Mouse (Mus musculus): ENCODE results near the gene Myh7b. TPM values are rescaled to one million over a fixed set of nuclear protein-coding genes. Genes with fewer than 3 reads are reported as not detected.

Myh7b gene
- not detected for polyA plus RNA-seq (2014; fragmentation: Illumina TruSeq; extraction: RNeasy Lipid Tissue Mini Kit (QIAGEN cat#74804); ENCODE audit: low read depth, low replicate concordance)

GRCm38 (mm10) chr2:155610978-155611377 lies at the start of gene Myh7b:
Gene Myh7b (plus strand): TSS chr2:155611212.

GRCm38 (mm10) chr2:155592137-155592853 lies 18.7 kb upstream of the Myh7b start, which contains the start of gene Gss:
Gene Gss (minus strand): TSS chr2:155592810.

Other genes starting within 250 kb of the Myh7b start
- 153 TPM for gene Trp53inp2, start 230.2 kb upstream of the Myh7b start, polyA plus RNA-seq (2014; fragmentation: Illumina TruSeq; extraction: RNeasy Lipid Tissue Mini Kit (QIAGEN cat#74804); ENCODE audit: low read depth, low replicate concordance)
- 31.2 TPM for gene Ncoa6, start 137.3 kb upstream of the Myh7b start, polyA plus RNA-seq (2014; fragmentation: Illumina TruSeq; extraction: RNeasy Lipid Tissue Mini Kit (QIAGEN cat#74804); ENCODE audit: low read depth, low replicate concordance)
- gene Acss2, start 93.3 kb upstream of the Myh7b start, polyA plus RNA-seq (2014; fragmentation: Illumina TruSeq; extraction: RNeasy Lipid Tissue Mini Kit (QIAGEN cat#74804); ENCODE audit: low read depth, low replicate concordance): 73.7 TPM
- gene Ggt7, start 93.0 kb upstream of the Myh7b start, polyA plus RNA-seq (2014; fragmentation: Illumina TruSeq; extraction: RNeasy Lipid Tissue Mini Kit (QIAGEN cat#74804); ENCODE audit: low read depth, low replicate concordance): not detected
- gene Gss, start 18.4 kb upstream of the Myh7b start, polyA plus RNA-seq (2014; fragmentation: Illumina TruSeq; extraction: RNeasy Lipid Tissue Mini Kit (QIAGEN cat#74804); ENCODE audit: low read depth, low replicate concordance): 31.7 TPM
- 81.1 TPM for gene Trpc4ap, start 81.2 kb downstream of the Myh7b start, polyA plus RNA-seq (2014; fragmentation: Illumina TruSeq; extraction: RNeasy Lipid Tissue Mini Kit (QIAGEN cat#74804); ENCODE audit: low read depth, low replicate concordance)
- gene Edem2, start 118.3 kb downstream of the Myh7b start, polyA plus RNA-seq (2014; fragmentation: Illumina TruSeq; extraction: RNeasy Lipid Tissue Mini Kit (QIAGEN cat#74804); ENCODE audit: low read depth, low replicate concordance): 9.0 TPM
- not detected for gene Gm17581, start 124.7 kb downstream of the Myh7b start, polyA plus RNA-seq (2014; fragmentation: Illumina TruSeq; extraction: RNeasy Lipid Tissue Mini Kit (QIAGEN cat#74804); ENCODE audit: low read depth, low replicate concordance)
- gene Procr, start 139.9 kb downstream of the Myh7b start, polyA plus RNA-seq (2014; fragmentation: Illumina TruSeq; extraction: RNeasy Lipid Tissue Mini Kit (QIAGEN cat#74804); ENCODE audit: low read depth, low replicate concordance): 1.3 TPM
- not detected for gene Mmp24, start 164.1 kb downstream of the Myh7b start, polyA plus RNA-seq (2014; fragmentation: Illumina TruSeq; extraction: RNeasy Lipid Tissue Mini Kit (QIAGEN cat#74804); ENCODE audit: low read depth, low replicate concordance)
- gene BC029722, start 208.2 kb downstream of the Myh7b start, polyA plus RNA-seq (2014; fragmentation: Illumina TruSeq; extraction: RNeasy Lipid Tissue Mini Kit (QIAGEN cat#74804); ENCODE audit: low read depth, low replicate concordance): 15.5 TPM
- gene Eif6, start 215.7 kb downstream of the Myh7b start, polyA plus RNA-seq (2014; fragmentation: Illumina TruSeq; extraction: RNeasy Lipid Tissue Mini Kit (QIAGEN cat#74804); ENCODE audit: low read depth, low replicate concordance): 5.1 TPM
- not detected for gene Fam83c, start 223.6 kb downstream of the Myh7b start, polyA plus RNA-seq (2014; fragmentation: Illumina TruSeq; extraction: RNeasy Lipid Tissue Mini Kit (QIAGEN cat#74804); ENCODE audit: low read depth, low replicate concordance)

All from kidney, adult 10 weeks (tissue).